Mouse (Mus musculus): ENCODE measurements around the gene C2cd4c. TPM values are rescaled to one million over a fixed set of nuclear protein-coding genes. Genes with fewer than 3 reads are reported as not detected.

C2cd4c gene
- polyA plus RNA-seq, 1 experiment from 2014 or later, result not detected

GRCm38 (mm10) chr10:79585723-79586122, 28.1 kb downstream of the C2cd4c start:
- H3K36me3 ChIP-seq, result no peaks in the 10 kb centered on the region
- H3K4me2 ChIP-seq, result no peak overlapping the region
- no peak overlapping the region for H3K9ac ChIP-seq
- WGBS, result over 99% methylated on average over 5 of the region's 5 CpGs
- no peak for ATAC-seq (ENCODE audit: borderline replicate concordance, extremely low read depth, low FRiP score, low TSS enrichment)
- H3K27me3 ChIP-seq, result no peaks in the 10 kb centered on the region
- no peak overlapping the region for H3K4me3 ChIP-seq
- no peaks in the 10 kb centered on the region for H3K4me1 ChIP-seq
- no peak overlapping the region for H3K27ac ChIP-seq
- H3K9me3 ChIP-seq, result no peaks in the 10 kb centered on the region

- no peak overlapping the region for H3K4me3 ChIP-seq
- H3K4me1 ChIP-seq, result no peaks in the 10 kb centered on the region
- no peaks in the 10 kb centered on the region for H3K9me3 ChIP-seq
- no peak for ATAC-seq (ENCODE audit: borderline replicate concordance, extremely low read depth, low FRiP score, low TSS enrichment)
- 84% methylated on average over 6 of the region's 6 CpGs for WGBS
- H3K36me3 ChIP-seq, result no peaks in the 10 kb centered on the region
- H3K9ac ChIP-seq, result no peak overlapping the region
- no peak overlapping the region for H3K27ac ChIP-seq
- H3K4me2 ChIP-seq, result no peak overlapping the region
- H3K27me3 ChIP-seq, result no peaks in the 10 kb centered on the region
These were observed 28.7 kb downstream of the C2cd4c start for GRCm38 (mm10) chr10:79585136-79585535.

GRCm38 (mm10) chr10:79584426-79584825, 29.4 kb downstream of the C2cd4c start:
- H3K4me1 ChIP-seq, result no peaks in the 10 kb centered on the region
- no peak overlapping the region for H3K4me3 ChIP-seq
- 68% methylated on average over 9 of the region's 9 CpGs for WGBS
- no peaks in the 10 kb centered on the region for H3K36me3 ChIP-seq
- H3K9ac ChIP-seq, result no peak overlapping the region
- no peaks in the 10 kb centered on the region; the same call in 1 of the 2 replicates for H3K27me3 ChIP-seq
- ATAC-seq (ENCODE audit: borderline replicate concordance, extremely low read depth, low FRiP score, low TSS enrichment), result no peak
- no peak overlapping the region for H3K27ac ChIP-seq
- no peak overlapping the region for H3K4me2 ChIP-seq
- H3K9me3 ChIP-seq, result no peaks in the 10 kb centered on the region

- Histone ChIP-seq H3K9me3 (no peaks in the 10 kb centered on the region), H3K4me3 (no peak overlapping the region), H3K9ac (no peak overlapping the region), H3K27ac (no peak overlapping the region), H3K36me3 (no peaks in the 10 kb centered on the region), H3K4me1 (no peaks in the 10 kb centered on the region), H3K27me3 (no peaks in the 10 kb centered on the region; the same call in 1 of the 2 replicates), H3K4me2 (no peak overlapping the region)
- WGBS, result 43% methylated on average over 7 of the region's 7 CpGs
- ATAC-seq (ENCODE audit: borderline replicate concordance, extremely low read depth, low FRiP score, low TSS enrichment), result no peak
These were observed 29.8 kb downstream of the C2cd4c start for GRCm38 (mm10) chr10:79584021-79584420.

- no peaks in the 10 kb centered on the region for H3K9me3 ChIP-seq
- no peak overlapping the region for H3K27ac ChIP-seq
- H3K4me1 ChIP-seq, result no peaks in the 10 kb centered on the region
- H3K9ac ChIP-seq, result no peak overlapping the region
- no peak overlapping the region for H3K4me2 ChIP-seq
- no peaks in the 10 kb centered on the region for H3K36me3 ChIP-seq
- H3K4me3 ChIP-seq, result no peak overlapping the region
- ATAC-seq (ENCODE audit: borderline replicate concordance, extremely low read depth, low FRiP score, low TSS enrichment), result no peak
- H3K27me3 ChIP-seq, result no peaks in the 10 kb centered on the region; the same call in 1 of the 2 replicates
- 83% methylated on average over 8 of the region's 8 CpGs for WGBS
These were observed 32.3 kb downstream of the C2cd4c start for GRCm38 (mm10) chr10:79581501-79581900.

GRCm38 (mm10) chr10:79580811-79581210, 33.0 kb downstream of the C2cd4c start:
- WGBS, result 39% methylated on average over 6 of the region's 6 CpGs
- Histone ChIP-seq H3K9me3 (no peaks in the 10 kb centered on the region), H3K36me3 (no peaks in the 10 kb centered on the region), H3K4me2 (no peak overlapping the region), H3K27me3 (no peaks in the 10 kb centered on the region; the same call in 1 of the 2 replicates), H3K4me1 (no peaks in the 10 kb centered on the region), H3K9ac (no peak overlapping the region), H3K27ac (no peak overlapping the region), H3K4me3 (no peak overlapping the region)
- ATAC-seq (ENCODE audit: borderline replicate concordance, extremely low read depth, low FRiP score, low TSS enrichment), result no peak

- no peak overlapping the region for H3K4me2 ChIP-seq
- no peaks in the 10 kb centered on the region for H3K36me3 ChIP-seq
- H3K27me3 ChIP-seq, result no peaks in the 10 kb centered on the region; the same call in 1 of the 2 replicates
- H3K4me3 ChIP-seq, result no peak overlapping the region
- H3K9me3 ChIP-seq, result no peaks in the 10 kb centered on the region
- no peak overlapping the region for H3K27ac ChIP-seq
- no peak for ATAC-seq (ENCODE audit: borderline replicate concordance, extremely low read depth, low FRiP score, low TSS enrichment)
- 65% methylated on average over 7 of the region's 7 CpGs for WGBS
- no peaks in the 10 kb centered on the region for H3K4me1 ChIP-seq
- no peak overlapping the region for H3K9ac ChIP-seq
These were observed 33.5 kb downstream of the C2cd4c start for GRCm38 (mm10) chr10:79580356-79580755.

GRCm38 (mm10) chr10:79579781-79580180, 34.0 kb downstream of the C2cd4c start:
- Histone ChIP-seq H3K36me3 (no peaks in the 10 kb centered on the region), H3K4me2 (no peak overlapping the region), H3K27me3 (no peaks in the 10 kb centered on the region; the same call in 1 of the 2 replicates), H3K9me3 (no peaks in the 10 kb centered on the region), H3K9ac (no peak overlapping the region), H3K4me3 (no peak overlapping the region), H3K27ac (no peak overlapping the region), H3K4me1 (no peaks in the 10 kb centered on the region)
- no peak for ATAC-seq (ENCODE audit: borderline replicate concordance, extremely low read depth, low FRiP score, low TSS enrichment)
- WGBS, result 78% methylated on average over 12 of the region's 12 CpGs

GRCm38 (mm10) chr10:79578891-79579290, 34.9 kb downstream of the C2cd4c start:
- no peak for ATAC-seq (ENCODE audit: borderline replicate concordance, extremely low read depth, low FRiP score, low TSS enrichment)
- Histone ChIP-seq H3K4me3 (no peak overlapping the region), H3K27ac (no peak overlapping the region), H3K9me3 (no peaks in the 10 kb centered on the region), H3K4me1 (no peaks in the 10 kb centered on the region), H3K4me2 (no peak overlapping the region), H3K27me3 (no peaks in the 10 kb centered on the region; the same call in 1 of the 2 replicates), H3K9ac (no peak overlapping the region), H3K36me3 (no peaks in the 10 kb centered on the region)
- 63% methylated on average over 7 of the region's 7 CpGs for WGBS

- no peak for ATAC-seq (ENCODE audit: borderline replicate concordance, extremely low read depth, low FRiP score, low TSS enrichment)
- 66% methylated on average over 9 of the region's 9 CpGs for WGBS
These were observed 35.5 kb downstream of the C2cd4c start for GRCm38 (mm10) chr10:79578276-79578675.

GRCm38 (mm10) chr10:79577376-79577775, 36.4 kb downstream of the C2cd4c start:
- Histone ChIP-seq H3K9ac (no peak overlapping the region), H3K27ac (no peak overlapping the region), H3K4me3 (no peak overlapping the region), H3K4me1 (no peaks in the 10 kb centered on the region), H3K9me3 (no peaks in the 10 kb centered on the region), H3K36me3 (no peaks in the 10 kb centered on the region), H3K4me2 (no peak overlapping the region), H3K27me3 (no peaks in the 10 kb centered on the region; the same call in 1 of the 2 replicates)
- no peak for ATAC-seq (ENCODE audit: borderline replicate concordance, extremely low read depth, low FRiP score, low TSS enrichment)
- WGBS, result 56% methylated on average over 4 of the region's 4 CpGs

More at GRCm38 (mm10) chr10:79578276-79578675, 35.5 kb downstream of the C2cd4c start:
- H3K36me3 ChIP-seq, result no peaks in the 10 kb centered on the region
- no peak overlapping the region for H3K4me3 ChIP-seq
- H3K4me2 ChIP-seq, result no peak overlapping the region
- H3K9ac ChIP-seq, result no peak overlapping the region
- H3K4me1 ChIP-seq, result no peaks in the 10 kb centered on the region
- no peaks in the 10 kb centered on the region; the same call in 1 of the 2 replicates for H3K27me3 ChIP-seq
- no peak overlapping the region for H3K27ac ChIP-seq
- no peaks in the 10 kb centered on the region for H3K9me3 ChIP-seq

GRCm38 (mm10) chr10:79575754-79576153, 38.1 kb downstream of the C2cd4c start:
- H3K27ac ChIP-seq, result no peak overlapping the region
- H3K4me1 ChIP-seq, result no peaks in the 10 kb centered on the region
- no peaks in the 10 kb centered on the region; the same call in 1 of the 2 replicates for H3K27me3 ChIP-seq
- no peak overlapping the region for H3K4me3 ChIP-seq
- no peak overlapping the region for H3K9ac ChIP-seq
- WGBS, result 61% methylated on average over 6 of the region's 6 CpGs
- H3K9me3 ChIP-seq, result no peaks in the 10 kb centered on the region
- no peak for ATAC-seq (ENCODE audit: borderline replicate concordance, extremely low read depth, low FRiP score, low TSS enrichment)
- H3K4me2 ChIP-seq, result no peak overlapping the region
- H3K36me3 ChIP-seq, result no peaks in the 10 kb centered on the region

GRCm38 (mm10) chr10:79574796-79575195, 39.0 kb downstream of the C2cd4c start:
- 84% methylated on average over 6 of the region's 6 CpGs for WGBS
- no peak overlapping the region for H3K4me3 ChIP-seq
- H3K9ac ChIP-seq, result no peak overlapping the region
- no peaks in the 10 kb centered on the region; the same call in 1 of the 2 replicates for H3K27me3 ChIP-seq
- no peaks in the 10 kb centered on the region for H3K4me1 ChIP-seq
- H3K36me3 ChIP-seq, result no peaks in the 10 kb centered on the region
- no peak overlapping the region for H3K4me2 ChIP-seq
- no peaks in the 10 kb centered on the region for H3K9me3 ChIP-seq
- ATAC-seq (ENCODE audit: borderline replicate concordance, extremely low read depth, low FRiP score, low TSS enrichment), result no peak
- no peak overlapping the region for H3K27ac ChIP-seq

Measured in lung, embryonic 15.5 days (tissue).